Mouse (Mus musculus) adrenal gland, adult 18-20 months (tissue): ENCODE measurements at regions not wholly inside any gene's neighbourhood (a gene's known extent, or its start where the extent isn't known, plus 50 kb on each side); places are given as distances from the start of the nearest gene placed in this dataset.

Experiments used
- DNase-seq, 2 experiments: peaks; one replicate each; pipeline ENCODE4 v3.0.0; 2021 to 2022; ENCODE audit warnings: low spot score in 2 of 2

- DNase-seq, result no peak
Measured at GRCm38 (mm10) chr16:30158184-30158583, 94.0 kb downstream of the Hes1 start.

- no peak for DNase-seq
Measured at GRCm38 (mm10) chr16:30160399-30160798, 96.2 kb downstream of the Hes1 start.

- DNase-seq, result no peak
Measured at GRCm38 (mm10) chr16:30163303-30163702, 99.1 kb downstream of the Hes1 start.

GRCm38 (mm10) chr16:30165667-30166180 lies 101.5 kb downstream of the Hes1 start:
- DNase-seq, result no peak

- no peak for DNase-seq
Measured at GRCm38 (mm10) chr16:30171381-30172079, 95.8 kb downstream of the Cpn2 start.

- no peak for DNase-seq
Measured at GRCm38 (mm10) chr16:30172136-30172731, 95.1 kb downstream of the Cpn2 start.

- DNase-seq, result no peak
Measured at GRCm38 (mm10) chr16:30172798-30173202, 94.5 kb downstream of the Cpn2 start.

GRCm38 (mm10) chr16:30173953-30174874 lies 93.1 kb downstream of the Cpn2 start:
- DNase-seq, result no peak

GRCm38 (mm10) chr16:30176306-30176705 lies 91.0 kb downstream of the Cpn2 start:
- no peak for DNase-seq

- no peak for DNase-seq
Measured at GRCm38 (mm10) chr16:30177769-30178168, 89.5 kb downstream of the Cpn2 start.

GRCm38 (mm10) chr16:30178596-30178995 lies 88.7 kb downstream of the Cpn2 start:
- no peak for DNase-seq

- DNase-seq, result no peak
Measured at GRCm38 (mm10) chr16:30179504-30179976, 87.8 kb downstream of the Cpn2 start.

GRCm38 (mm10) chr16:30181116-30181515 lies 86.2 kb downstream of the Cpn2 start:
- no peak for DNase-seq

GRCm38 (mm10) chr16:30184591-30185265 lies 82.6 kb downstream of the Cpn2 start:
- DNase-seq, result peak in 1 of 2 experiments; percentile 59

- no peak for DNase-seq
Measured at GRCm38 (mm10) chr16:30185707-30186106, 81.6 kb downstream of the Cpn2 start.

- DNase-seq, result peak in 1 of 2 experiments; percentile 29
Measured at GRCm38 (mm10) chr16:30186201-30186700, 81.0 kb downstream of the Cpn2 start.

GRCm38 (mm10) chr16:30186701-30187270 lies 80.5 kb downstream of the Cpn2 start:
- peak in 1 of 2 experiments; percentile 41 for DNase-seq

GRCm38 (mm10) chr16:30187400-30187799 lies 79.9 kb downstream of the Cpn2 start:
- no peak for DNase-seq

GRCm38 (mm10) chr16:30187907-30188414 lies 79.3 kb downstream of the Cpn2 start:
- peak; percentile 87 to 89 for DNase-seq
